Mouse (Mus musculus) left cerebral cortex, adult 18-20 months (tissue): Measurements from ENCODE around the gene Gm6657. TPM values are rescaled to one million over a fixed set of nuclear protein-coding genes. Genes with fewer than 3 reads are reported as not detected.

Experiments used
- total RNA-seq, 2 experiments: library from RNA; stranded (reverse); gene quantifications; 2 replicates each; pipeline ENCODE4 v1.2.3; 2021

The Gm6657 gene
- total RNA-seq, 2 experiments from 2014 or later: not detected

Other genes starting within 250 kb of the Gm6657 start
- 10 to 100 TPM; 55.8 to 62.0 TPM for gene Gphn, start 32.1 kb downstream of the Gm6657 start, total RNA-seq